Mouse (Mus musculus) limb, embryonic 14.5 days (tissue): Measurements from ENCODE around the gene Ly6g6d. TPM values are rescaled to one million over a fixed set of nuclear protein-coding genes. Genes with fewer than 3 reads are reported as not detected.
A peak's percentile ranks its signal among the peaks of the same experiment; 100 is the strongest.

Source experiments
- ATAC-seq: fragments of 200-750 bp; cut with Nextera tagmentation; 2 replicates; pipeline ENCODE4 v1.8.0; 2017; ENCODE audit warnings: low read depth, moderate number of reproducible peaks, moderate TSS enrichment; ENCODE audit not compliant: low FRiP score
- DNase-seq: peaks from one replicate; pipeline ENCODE4 v3.0.0-alpha.2; 2015; ENCODE audit warnings: low spot score
- H3K27ac ChIP-seq: fragments of 300-500 bp; sonication (generic); replicated peaks from 2 replicates; pipeline ENCODE4 v1.5.1; 2014; ENCODE audit warnings: low read depth, mild to moderate bottlenecking, low read length, moderate library complexity, mixed read lengths
- H3K27me3 ChIP-seq: fragments of 300-500 bp; sonication (generic); 2 replicates; pipeline ENCODE4 v1.6.1; 2014; ENCODE audit warnings: low read length, mixed read lengths; ENCODE audit not compliant: control insufficient read depth, insufficient read depth
- H3K36me3 ChIP-seq: fragments of 300-500 bp; sonication (generic); 2 replicates; pipeline ENCODE4 v1.6.1; 2014; ENCODE audit warnings: mild to moderate bottlenecking, low read length, moderate library complexity, mixed read lengths; ENCODE audit not compliant: control insufficient read depth, insufficient read depth
- H3K4me1 ChIP-seq: fragments of 300-500 bp; sonication (generic); 2 replicates; pipeline ENCODE4 v1.6.1; 2014; ENCODE audit warnings: antibody characterized with exemption, low read length, mixed read lengths; ENCODE audit not compliant: control insufficient read depth, insufficient read depth
- H3K4me2 ChIP-seq: fragments of 300-500 bp; sonication (generic); replicated peaks from 2 replicates; pipeline ENCODE4 v1.6.1; 2014; ENCODE audit warnings: low read depth, mild to moderate bottlenecking, low read length, moderate library complexity; ENCODE audit not compliant: severe bottlenecking
- H3K4me3 ChIP-seq: fragments of 300-500 bp; sonication (generic); replicated peaks from 2 replicates; pipeline ENCODE4 v1.5.1; 2014; ENCODE audit warnings: low read length
- H3K9ac ChIP-seq: fragments of 300-500 bp; sonication (generic); 2 replicates; pipeline ENCODE4 v1.6.1; 2014; ENCODE audit warnings: mild to moderate bottlenecking, low read depth, low read length, moderate library complexity; ENCODE audit not compliant: severe bottlenecking
- H3K9me3 ChIP-seq: fragments of 300-500 bp; sonication (generic); 2 replicates; pipeline ENCODE4 v1.6.1; 2016; ENCODE audit warnings: low read length; ENCODE audit not compliant: control insufficient read depth
- POLR2A ChIP-seq: fragments of 200-500 bp; IDR thresholded peaks from 2 replicates; pipeline ENCODE4 v1.8.0; 2012; ENCODE audit warnings: inconsistent platforms, mild to moderate bottlenecking, moderate library complexity, borderline replicate concordance; ENCODE audit not compliant: insufficient read depth, insufficient read length; ENCODE audit errors: extremely low read depth
- WGBS: fragments of 180-500 bp; shearing (Covaris S2); extraction: QIAGEN DNeasy Blood & Tissue Kit; methylation state at CpG from one replicate; pipeline ENCODE4 v1.1.7; 2014; 5-methylcytosine and 5-hydroxymethylcytosine counted together
- polyA plus RNA-seq, 2 experiments: library from polyadenylated mRNA; depleted of rRNA in 1 of 2; stranded (reverse) in 1 of 2; unstranded in 1 of 2; fragments of >200 nt; fragmentation: Nextera tagmentation in 1 of 2; extraction: Ambion mirVana in 1 of 2; gene quantifications; 2 replicates each; pipeline versions ENCODE4 v1.2.1 to v1.2.3; 2012 to 2014

Gene Ly6g6d
- polyA plus RNA-seq, 2 experiments, result 2.0 to 2.3 TPM

DNA sequence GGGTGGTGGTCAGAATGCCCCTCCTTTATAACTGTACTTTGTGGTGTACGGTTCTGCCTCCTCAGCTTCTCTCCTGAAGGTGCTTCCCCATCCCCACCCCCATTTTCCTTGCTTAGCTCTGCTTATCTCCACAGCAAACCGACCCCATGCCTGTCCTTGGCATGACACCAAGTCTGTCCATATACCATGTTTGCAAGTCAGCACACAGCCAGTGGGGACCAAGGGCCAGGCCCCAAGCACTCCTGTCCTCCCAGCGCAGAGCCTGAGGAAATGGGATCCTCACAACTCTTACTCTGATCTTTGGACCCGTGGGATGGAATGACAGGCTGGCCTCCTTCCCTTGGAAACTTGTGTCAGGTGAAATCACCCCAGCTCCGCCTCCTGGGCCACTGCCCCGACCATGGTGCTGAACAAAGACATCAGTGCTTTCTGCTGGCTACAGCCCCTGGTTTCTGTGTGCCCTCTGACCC, 25.4 kb upstream of the Ly6g6d start:
- ATAC-seq (no peak), DNase-seq (no peak)
- Histone ChIP-seq H3K4me1 (0 out of 2 replicates have a peak, but pooled peaks cover 2% of the 10 kb centered on the region), H3K9me3 (no peaks in the 10 kb centered on the region), H3K4me2 (no peak overlapping the region), H3K9ac (no peak overlapping the region), H3K4me3 (no peak overlapping the region), H3K27me3 (no peaks in the 10 kb centered on the region), H3K36me3 (peaks cover 58% of the 10 kb centered on the region), H3K27ac (no peak overlapping the region)
- TF ChIP-seq POLR2A, result no peak
- whole genome bisulfite sequencing, result 67% methylated on average over 6 of the region's 6 CpGs

GRCm38 (mm10) chr17:35102299-35102698, 24.4 kb upstream of the Ly6g6d start:
- Histone ChIP-seq H3K9ac (no peak overlapping the region), H3K4me2 (no peak overlapping the region), H3K27me3 (no peaks in the 10 kb centered on the region), H3K9me3 (no peaks in the 10 kb centered on the region), H3K4me1 (0 out of 2 replicates have a peak, but pooled peaks cover 2% of the 10 kb centered on the region), H3K4me3 (no peak overlapping the region), H3K27ac (no peak overlapping the region), H3K36me3 (peaks cover 66% of the 10 kb centered on the region)
- DNase-seq (no peak), ATAC-seq (peak; percentile 30)
- 70% methylated on average over 7 of the region's 8 CpGs for WGBS
- no peak for TF ChIP-seq POLR2A

DNA sequence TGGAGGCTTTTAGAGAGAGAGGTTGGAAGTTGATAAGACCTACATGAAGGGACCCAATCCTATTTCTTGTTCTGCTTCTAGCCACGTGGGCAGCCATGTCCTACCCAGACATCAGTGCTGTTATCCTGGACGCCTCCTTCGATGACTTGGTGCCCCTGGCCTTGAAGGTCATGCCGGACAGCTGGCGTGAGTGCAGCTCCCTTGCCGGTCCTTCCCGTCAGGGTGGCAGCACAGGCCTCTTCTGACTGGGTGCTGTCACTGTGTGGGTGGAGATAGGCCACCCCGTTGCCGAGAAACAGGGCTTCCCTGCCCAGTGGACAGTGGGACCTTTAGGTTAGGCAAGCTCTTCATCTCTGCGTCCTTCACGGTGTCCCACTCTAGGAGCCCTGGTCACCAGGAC, 23.3 kb upstream of the Ly6g6d start:
- ATAC-seq (no peak), DNase-seq (no peak)
- WGBS, result 88% methylated on average over 11 of the region's 11 CpGs
- H3K9me3 ChIP-seq, result no peaks in the 10 kb centered on the region
- H3K4me1 ChIP-seq, result 0 out of 2 replicates have a peak, but pooled peaks cover 2% of the 10 kb centered on the region
- TF ChIP-seq POLR2A, result no peak
- H3K9ac ChIP-seq, result no peak overlapping the region
- no peak overlapping the region for H3K4me2 ChIP-seq
- H3K27ac ChIP-seq, result no peak overlapping the region
- no peaks in the 10 kb centered on the region for H3K27me3 ChIP-seq
- H3K36me3 ChIP-seq, result peaks cover 78% of the 10 kb centered on the region
- H3K4me3 ChIP-seq, result no peak overlapping the region

DNA sequence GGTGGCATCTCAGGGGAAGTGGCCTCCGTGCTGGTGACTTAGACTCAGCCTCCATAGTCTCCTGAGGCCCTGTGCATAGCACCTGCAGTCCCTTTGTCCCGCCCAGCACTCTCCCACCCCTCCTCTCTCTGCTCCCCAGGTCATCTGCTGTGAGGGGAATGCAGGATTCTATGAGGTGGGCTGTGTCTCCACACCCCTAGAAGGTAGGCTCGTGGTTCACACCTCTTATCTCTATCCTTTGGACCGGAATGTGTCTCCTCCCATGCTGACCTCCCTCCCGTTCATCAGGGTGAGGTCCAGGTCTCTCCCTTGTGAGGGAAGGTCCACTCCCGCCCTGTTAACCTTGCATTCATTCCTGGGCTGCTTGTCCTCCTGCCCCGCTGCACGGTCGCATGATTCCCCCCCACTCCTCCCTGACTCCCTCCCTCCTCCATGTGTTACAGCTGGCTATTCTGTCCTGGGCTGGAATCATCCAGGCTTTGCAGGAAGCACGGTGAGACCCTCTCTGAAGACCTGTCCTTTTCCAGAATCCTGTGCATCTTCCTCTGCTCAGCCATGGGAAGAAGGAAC, 22.4 kb upstream of the Ly6g6d start:
- Histone ChIP-seq H3K4me2 (no peak overlapping the region), H3K27me3 (no peaks in the 10 kb centered on the region), H3K36me3 (peaks cover 84% of the 10 kb centered on the region), H3K9ac (no peak overlapping the region), H3K4me1 (no peaks in the 10 kb centered on the region), H3K4me3 (no peak overlapping the region), H3K27ac (no peak overlapping the region), H3K9me3 (no peaks in the 10 kb centered on the region)
- DNase-seq, result no peak
- TF ChIP-seq POLR2A, result no peak
- no peak for ATAC-seq
- WGBS, result 77% methylated on average over 10 of the region's 10 CpGs

DNA sequence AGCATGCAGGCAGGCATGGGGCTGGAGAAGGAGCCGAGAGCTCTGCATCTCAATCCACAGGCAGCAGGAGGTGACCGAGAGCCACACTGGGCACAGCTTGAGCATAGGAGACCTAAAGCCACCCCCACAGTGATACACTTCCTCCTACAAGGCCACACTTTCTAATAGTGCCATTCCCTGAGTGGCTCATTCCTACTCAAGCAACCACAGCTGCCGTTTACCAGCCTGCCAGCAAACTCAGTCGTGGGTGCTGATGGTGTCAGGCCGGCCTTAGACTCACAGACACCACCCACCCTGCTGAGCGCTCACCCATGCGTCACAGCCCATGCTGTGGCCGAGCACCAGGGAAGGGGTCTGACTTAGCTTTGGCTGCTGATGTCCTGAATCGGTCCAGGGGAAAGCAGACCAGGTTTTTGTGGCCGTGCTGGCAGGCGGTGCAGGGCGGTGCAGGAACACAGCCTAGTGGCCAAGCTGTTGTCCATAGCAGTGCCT, 19.3 kb upstream of the Ly6g6d start:
- TF ChIP-seq POLR2A, result no peak
- no peaks in the 10 kb centered on the region for H3K9me3 ChIP-seq
- no peak overlapping the region for H3K27ac ChIP-seq
- WGBS, result 88% methylated on average over 12 of the region's 12 CpGs
- H3K4me3 ChIP-seq, result no peak overlapping the region
- no peak overlapping the region for H3K9ac ChIP-seq
- DNase-seq (no peak), ATAC-seq (no peak)
- no peak overlapping the region for H3K4me2 ChIP-seq
- H3K4me1 ChIP-seq, result no peaks in the 10 kb centered on the region
- peaks cover 96% of the 10 kb centered on the region for H3K36me3 ChIP-seq
- no peaks in the 10 kb centered on the region for H3K27me3 ChIP-seq
